Mouse (Mus musculus) heart, postnatal 14 days (tissue): ENCODE measurements at regions not wholly inside any gene's neighbourhood (a gene's known extent, or its start where the extent isn't known, plus 50 kb on each side); places are given as distances from the start of the nearest gene placed in this dataset.
"Not testable (repeated sequence)": the region's sequence is repeated elsewhere in the genome, so short reads cannot be mapped to it uniquely, and the experiment has no call there.

Experiments used
- DNase-seq, 2 experiments: peaks; one replicate each; pipeline ENCODE4 v3.0.0; 2021 to 2022
- intact Hi-C: fragments of 180-260 bp; cut with DNase I; formaldehyde crosslinking; loops from one replicate; pipeline ENCODE4 v1.15.1; 2025
- microRNA-seq, 2 experiments: library from miRNA; unstranded; fragments of <30 nt; microRNA quantifications; one replicate each; pipeline ENCODE4 v1.2.0; 2021 to 2022

DNA sequence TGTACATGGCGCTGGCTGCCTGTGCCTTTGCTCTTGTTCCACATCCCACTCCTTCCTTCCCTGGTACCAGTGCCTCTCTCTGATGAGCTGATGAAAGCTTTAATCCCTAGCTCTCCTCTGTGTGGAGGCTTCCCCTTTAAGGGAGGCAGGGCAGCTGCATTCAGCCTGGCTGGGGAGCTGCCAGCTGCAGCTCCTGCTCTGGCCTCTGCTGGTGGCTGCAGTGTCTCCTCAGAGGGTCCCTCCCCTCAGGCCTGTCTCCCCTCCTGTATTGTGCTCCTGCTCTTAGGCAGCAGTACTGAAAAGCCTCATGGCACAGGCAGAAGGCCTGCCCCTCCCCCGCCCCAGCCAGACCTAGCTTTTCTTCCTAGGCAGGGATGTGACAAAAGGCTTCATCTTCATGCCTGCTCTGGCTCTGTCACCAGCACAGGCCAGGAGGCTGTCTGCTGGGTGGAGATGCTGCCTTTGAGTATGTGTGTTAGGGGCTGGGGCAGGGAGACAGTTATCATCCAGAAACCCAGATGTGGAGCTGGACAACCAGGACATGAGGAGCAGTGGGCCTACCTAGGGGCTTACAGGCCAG lies 97.7 kb upstream of the Zcchc13 start:
- peak in 1 of 2 experiments; percentile 41 for DNase-seq
- intact Hi-C loops, result not testable (repeated sequence)

DNA sequence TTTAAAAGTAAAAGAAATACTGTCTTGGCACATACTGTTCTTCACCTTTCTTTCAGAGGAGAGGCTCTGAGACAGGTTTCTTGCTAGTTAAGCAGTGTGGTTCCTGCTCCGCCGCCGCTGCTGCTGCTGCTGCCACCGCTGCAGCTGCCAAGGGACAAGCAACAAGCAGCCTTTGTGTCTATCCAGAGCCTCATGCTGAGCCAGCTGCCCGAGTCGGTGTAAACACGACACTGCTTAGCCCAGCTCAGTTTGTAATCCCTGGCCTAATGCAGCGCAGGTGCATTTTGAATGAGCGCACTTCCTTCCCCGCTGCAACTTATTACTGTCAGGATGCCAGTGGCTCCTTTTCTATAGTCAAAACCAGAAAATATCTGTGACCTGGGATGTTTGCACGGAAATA lies 97.1 kb upstream of the Zcchc13 start:
- DNase-seq, result peak in 1 of 2 experiments; percentile 23
- intact Hi-C loops, result no loop called here

DNA sequence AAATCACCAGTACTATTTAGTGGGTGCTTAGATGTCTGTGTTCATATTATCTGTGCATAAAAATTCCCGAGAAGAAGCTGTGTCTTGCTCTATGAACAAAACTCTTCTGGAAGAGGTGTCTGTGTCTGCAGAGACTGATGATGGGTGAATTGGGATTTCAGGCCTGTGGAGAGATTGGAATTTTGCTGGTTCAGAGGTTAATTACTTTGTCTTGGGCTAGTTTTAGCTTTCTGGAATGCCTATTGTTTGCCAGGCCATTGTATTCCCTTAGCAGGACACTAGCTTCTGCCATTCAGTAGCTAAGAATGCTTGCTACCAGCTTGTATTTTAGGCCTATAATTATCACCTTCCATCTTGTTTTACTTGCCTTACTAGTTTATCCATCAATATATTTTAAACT lies 96.6 kb upstream of the Zcchc13 start:
- intact Hi-C loops, result no loop called here
- DNase-seq, result no peak

DNA sequence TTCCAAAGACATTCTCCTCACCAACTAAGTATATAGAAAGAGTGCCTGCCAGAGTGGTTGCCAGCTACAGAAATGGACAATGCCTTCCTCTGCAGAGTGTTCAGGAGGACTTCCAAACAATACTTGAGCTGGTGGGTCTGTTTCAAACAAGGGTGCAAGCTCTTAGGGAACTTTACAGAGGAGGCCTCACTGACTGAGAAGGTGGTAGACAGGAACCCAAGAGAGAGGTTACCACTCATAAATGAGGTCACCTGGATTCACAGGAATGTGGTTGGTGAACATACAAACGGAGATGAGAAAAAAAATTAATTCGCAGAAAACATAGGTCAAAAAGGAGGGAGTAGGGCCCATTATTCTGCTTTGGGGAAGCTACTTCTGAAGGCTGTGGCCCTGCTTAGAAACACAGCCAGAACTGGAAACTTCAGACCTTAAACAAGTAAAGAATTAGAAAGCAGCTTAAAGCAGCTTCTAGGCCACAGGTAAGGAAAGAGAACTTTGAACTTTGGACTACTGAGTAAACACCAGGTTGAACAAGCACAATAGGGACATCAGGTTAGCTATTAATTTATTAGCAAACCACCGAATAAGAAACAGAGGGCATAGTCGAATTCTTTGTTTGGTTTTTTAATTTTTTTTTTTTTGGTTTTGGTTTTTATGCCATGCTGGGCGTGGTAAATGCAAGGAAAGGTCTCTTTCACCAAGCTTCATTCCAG lies 83.7 kb upstream of the Zcchc13 start:
- intact Hi-C loops, result no loop called here
- no peak for DNase-seq

DNA sequence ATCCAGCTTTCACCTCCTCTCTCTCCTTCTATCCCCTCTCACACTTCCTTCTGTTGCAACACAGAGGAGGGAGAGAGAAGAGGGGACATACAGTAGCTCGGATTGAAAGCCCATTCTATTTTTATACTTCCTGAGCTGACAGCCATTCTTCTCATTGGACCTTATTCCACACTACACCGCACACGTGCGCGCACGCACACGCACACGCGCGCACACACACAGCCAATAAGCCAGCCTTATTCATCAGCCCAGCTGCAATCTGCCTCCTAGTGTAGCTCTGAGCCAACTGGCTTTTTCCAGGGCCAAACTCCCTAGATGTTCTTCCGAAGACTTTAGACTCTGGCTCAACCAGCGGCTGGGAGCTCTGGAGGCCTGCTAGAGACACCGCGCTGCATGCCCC lies 79.1 kb upstream of the Zcchc13 start:
- intact Hi-C loops, result loop anchor here (5.0 kb wide), 1 partner anchor 54 kb away; no protein-coding TSS in a partner anchor

DNA sequence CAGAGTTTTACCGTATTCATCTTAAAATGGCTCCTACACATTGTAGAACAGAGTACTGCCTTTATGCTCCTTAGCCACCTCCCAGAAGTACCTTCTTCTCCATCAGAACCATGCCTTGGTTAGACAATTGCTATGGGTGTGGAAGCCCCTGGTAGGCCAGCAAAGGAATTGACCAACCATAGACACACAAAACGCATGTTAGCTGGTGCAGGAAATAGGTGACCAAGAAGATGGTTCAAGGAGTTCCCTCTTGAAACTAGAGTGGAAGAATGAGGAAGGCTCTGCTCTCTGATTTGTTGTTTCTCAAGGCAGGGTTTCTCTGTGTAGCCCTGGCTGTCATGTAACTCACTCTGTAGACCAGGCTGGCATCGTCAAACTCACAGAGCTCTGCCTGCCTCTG lies 77.2 kb upstream of the Zcchc13 start:
- intact Hi-C loops, result loop anchor here (5.0 kb wide), 1 partner anchor 56 kb away; no protein-coding TSS in a partner anchor
- no peak for DNase-seq

More for the DNA sequence above, 79.1 kb upstream of the Zcchc13 start:
- peak; percentile 47 to 63 for DNase-seq

DNA sequence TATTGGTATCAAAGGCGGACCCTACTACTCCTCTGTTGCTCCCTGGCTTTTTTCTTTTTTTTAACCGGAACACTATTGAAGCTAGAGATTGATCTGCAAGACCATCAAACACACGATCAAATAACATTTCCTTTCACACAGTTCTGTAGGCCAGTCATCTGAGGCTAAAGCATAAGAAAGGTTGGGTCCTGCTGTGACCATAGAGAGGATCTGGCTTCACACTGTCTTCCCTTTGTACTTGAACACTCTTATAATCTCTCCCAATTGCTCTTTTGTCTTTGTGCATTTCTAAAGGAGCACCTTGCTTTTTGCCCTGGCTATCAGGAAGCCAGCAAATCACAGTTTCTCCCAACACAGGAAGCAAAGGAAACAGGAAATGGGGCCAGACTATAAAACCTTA lies 76.8 kb upstream of the Zcchc13 start:
- intact Hi-C loops, result loop anchor here (5.0 kb wide), 1 partner anchor 56 kb away; no protein-coding TSS in a partner anchor
- no peak for DNase-seq

DNA sequence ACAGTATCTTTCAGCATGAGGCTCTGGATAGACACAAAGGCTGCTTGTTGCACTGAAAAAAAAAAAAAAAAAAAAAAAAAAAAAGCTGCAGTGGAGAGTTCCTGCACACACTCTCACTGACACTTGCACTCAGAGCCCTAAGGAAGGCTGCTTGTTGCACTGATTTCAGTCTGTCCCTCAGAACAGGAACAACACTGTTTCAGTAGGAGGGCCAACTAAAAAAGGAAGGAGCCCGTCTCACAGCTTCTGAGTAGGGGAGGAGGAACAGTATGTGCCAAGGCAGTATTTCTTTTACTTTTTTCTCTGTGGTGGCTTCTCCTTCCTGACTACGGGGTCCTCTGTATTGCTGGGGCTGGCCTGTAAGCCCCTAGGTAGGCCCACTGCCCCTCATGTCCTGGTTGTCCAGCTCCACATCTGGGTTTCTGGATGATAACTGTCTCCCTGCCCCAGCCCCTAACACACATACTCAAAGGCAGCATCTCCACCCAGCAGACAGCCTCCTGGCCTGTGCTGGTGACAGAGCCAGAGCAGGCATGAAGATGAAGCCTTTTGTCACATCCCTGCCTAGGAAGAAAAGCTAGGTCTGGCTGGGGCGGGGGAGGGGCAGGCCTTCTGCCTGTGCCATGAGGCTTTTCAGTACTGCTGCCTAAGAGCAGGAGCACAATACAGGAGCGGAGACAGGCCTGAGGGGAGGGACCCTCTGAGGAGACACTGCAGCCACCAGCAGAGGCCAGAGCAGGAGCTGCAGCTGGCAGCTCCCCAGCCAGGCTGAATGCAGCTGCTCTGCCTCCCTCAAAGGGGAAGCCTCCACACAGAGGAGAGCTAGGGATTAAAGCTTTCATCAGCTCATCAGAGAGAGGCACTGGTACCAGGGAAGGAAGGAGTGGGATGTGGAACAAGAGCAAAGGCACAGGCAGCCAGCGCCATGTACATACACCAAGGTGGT lies 75.1 kb upstream of the Zcchc13 start:
- intact Hi-C loops, DNase-seq: not testable (repeated sequence)

DNA sequence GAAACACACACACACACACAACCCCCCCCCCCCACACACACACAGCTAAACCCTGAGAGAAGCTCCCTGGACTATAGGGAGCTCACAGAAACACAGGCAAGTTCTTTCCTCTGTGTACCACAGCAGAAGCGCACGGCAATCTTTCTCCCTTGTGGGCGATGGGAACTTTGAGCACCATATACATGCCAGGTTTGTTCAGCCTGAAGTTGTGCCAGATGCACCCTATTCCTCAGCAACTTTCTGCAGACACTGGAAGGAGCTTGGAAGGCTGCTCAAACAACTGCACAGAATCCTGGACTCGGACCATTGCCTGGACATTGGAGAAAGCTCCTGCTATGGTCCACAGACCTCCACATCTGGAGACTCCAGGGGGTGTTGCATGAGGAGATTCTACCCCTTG lies 74.3 kb upstream of the Zcchc13 start:
- DNase-seq, result no peak
- intact Hi-C loops, result no loop called here

DNA sequence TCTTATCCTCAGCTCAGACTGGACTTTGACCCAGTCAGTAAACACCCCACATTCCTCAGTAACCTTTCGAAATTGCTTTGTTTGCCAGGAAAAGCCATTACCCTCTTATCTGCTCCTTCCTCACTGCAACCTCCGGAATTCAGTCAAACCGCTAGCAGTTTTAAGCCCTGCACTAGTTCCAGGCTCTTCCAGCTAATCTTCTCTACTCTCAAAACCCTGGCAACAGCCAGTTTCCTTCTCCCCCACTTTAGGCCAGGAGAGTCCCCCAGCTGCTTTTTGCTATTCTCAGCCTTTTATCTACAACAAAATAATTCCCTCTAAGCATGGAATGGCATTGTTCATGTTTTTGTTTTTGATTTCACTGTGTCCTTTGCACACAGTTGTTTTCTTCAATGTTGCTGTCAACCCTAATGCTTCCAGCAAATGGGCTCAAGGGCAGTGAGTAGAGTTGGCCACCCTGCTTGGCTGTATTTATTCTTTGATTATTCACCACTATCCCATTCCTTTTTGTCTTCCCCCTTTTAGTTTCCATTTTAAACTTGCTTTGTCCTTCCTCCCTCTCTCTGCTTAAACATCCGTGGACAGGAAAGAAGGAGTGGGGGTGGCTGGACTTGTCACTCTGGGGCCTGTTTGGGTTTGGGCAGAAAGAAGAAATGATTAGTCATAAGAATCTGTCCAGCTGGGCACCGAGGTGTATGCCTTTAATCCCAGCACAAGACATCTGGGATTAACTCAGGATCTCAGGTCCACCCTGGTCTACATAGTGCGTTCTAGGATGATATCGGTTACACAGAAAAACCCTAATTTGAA lies 73.5 kb upstream of the Zcchc13 start:
- intact Hi-C loops, result no loop called here

DNA sequence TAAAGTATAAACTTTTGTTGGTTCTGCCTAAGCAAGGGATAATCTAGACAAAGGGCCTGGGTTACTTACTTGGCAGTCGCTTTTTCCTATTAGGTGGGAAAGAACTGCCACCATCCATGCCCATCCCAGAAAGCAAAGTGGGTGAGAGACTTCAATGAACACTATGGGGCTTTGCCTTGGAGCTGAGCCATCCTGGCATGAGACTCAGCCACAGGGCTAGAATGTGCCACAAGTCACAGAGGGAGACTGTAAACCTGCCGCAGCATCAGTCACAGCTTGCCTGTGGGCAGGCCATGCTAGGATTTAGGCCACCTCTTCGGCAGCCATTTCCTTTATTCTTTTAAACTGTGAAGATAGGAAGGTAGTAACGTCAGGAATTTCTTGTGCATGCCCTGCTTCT lies 72.9 kb upstream of the Zcchc13 start:
- intact Hi-C loops, result no loop called here

More for the DNA sequence above, 73.5 kb upstream of the Zcchc13 start:
- no peak for DNase-seq

DNA sequence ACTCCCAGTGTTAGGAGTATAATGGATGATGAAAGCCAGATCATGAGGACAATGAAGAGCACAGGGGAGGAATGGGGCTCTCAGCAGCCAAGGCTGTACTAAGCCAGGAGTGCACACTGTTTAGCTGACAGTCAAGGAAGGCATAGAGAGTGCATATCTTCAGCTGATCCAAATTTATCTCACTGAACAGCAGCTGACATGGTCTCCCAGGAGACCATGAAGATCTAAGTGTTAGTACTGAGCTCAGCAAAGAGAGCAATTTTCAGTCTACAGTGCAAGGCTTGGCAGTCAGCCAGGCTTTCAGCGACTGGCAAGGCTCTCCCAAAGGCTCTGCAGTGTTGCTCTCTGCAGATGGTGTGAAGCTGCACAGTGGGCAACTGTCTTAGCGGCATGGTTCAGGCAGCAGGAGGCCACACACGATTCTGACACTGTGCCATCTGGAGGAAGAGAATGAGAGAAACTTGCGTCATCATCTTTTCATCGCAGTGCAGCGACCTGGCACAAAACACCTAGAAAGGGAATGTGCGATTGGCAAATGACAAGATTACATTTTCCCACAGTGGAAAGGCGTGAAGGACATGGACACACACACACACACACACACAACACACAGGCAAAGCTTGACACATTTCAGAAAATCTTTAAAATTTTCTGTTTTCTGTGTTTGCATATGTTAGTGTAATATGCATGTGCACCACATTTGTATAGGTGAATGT lies 66.7 kb upstream of the Zcchc13 start:
- intact Hi-C loops, result no loop called here
- peak; percentile 55 to 74 for DNase-seq

More for the DNA sequence above, 72.9 kb upstream of the Zcchc13 start:
- no peak for DNase-seq

DNA sequence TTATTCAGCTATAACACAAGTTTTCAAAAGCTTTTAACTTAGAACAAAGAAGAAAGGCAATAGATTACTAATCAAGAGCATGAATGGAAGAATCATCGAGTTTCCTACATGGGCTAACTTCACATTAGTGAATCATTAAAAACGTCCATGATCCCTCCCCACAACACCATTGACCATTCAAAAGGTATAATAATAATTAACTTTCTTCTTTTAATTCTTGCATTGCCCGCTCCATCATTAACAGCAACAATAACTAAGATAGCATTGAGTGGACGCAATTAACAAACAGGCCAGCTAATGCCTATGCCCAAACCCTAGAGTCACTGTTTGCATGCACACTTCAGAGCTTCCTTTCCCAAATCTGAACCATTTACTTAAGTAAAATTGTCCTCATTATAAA lies 57.0 kb upstream of the Zcchc13 start:
- intact Hi-C loops, result no loop called here
- DNase-seq, result no peak

DNA sequence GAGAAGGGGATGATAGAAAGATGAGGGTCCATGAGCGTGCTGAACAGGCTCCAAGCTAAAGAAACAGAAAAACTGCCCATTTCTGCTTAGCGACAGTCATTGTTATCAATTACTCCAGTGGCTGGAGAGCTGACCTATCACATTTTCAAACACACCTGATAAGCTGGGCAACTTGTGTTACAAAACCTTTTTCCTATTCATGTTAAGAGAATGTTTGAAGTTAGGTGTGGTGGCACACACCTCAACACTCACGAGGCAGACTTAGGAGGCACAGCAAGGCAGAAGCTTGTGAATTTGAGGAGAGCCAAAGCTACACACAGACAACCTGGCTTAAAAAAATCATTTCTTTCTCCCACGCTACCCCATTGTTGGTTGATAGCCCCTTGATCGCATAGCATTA lies 50.9 kb upstream of the Zcchc13 start:
- intact Hi-C loops, result no loop called here
- no peak for DNase-seq

Small RNAs in the stretch of these regions (microRNA-seq; reads per million reads assigned to microRNA genes)
- 0 reads per million in 2 experiments for gene Mir374b
- 0 reads per million in 2 experiments for gene Mir374c
- 147 to 373 reads per million in 2 experiments for gene Mir421
